Mouse (Mus musculus) olfactory bulb, adult 2 months (tissue): ENCODE measurements around the gene Disc1. TPM values are rescaled to one million over a fixed set of nuclear protein-coding genes. Genes with fewer than 3 reads are reported as not detected.

Experiments used
- H3K27ac ChIP-seq: fragments of 200-500 bp; 2 replicates; pipeline ENCODE4 v1.5.1; 2012; ENCODE audit warnings: low read depth, low read length; ENCODE audit not compliant: insufficient read depth
- H3K4me1 ChIP-seq: fragments of 200-500 bp; 2 replicates; pipeline ENCODE4 v1.6.1; 2012; ENCODE audit warnings: low read length; ENCODE audit not compliant: control insufficient read depth, insufficient read depth
- H3K4me3 ChIP-seq: fragments of 200-500 bp; 2 replicates; pipeline ENCODE4 v1.5.1; 2012; ENCODE audit warnings: mild to moderate bottlenecking, low read depth, low read length, moderate library complexity; ENCODE audit not compliant: insufficient read depth
- CTCF ChIP-seq: fragments of 200-500 bp; IDR thresholded peaks from 2 replicates; pipeline ENCODE4 v1.5.1; 2012; ENCODE audit warnings: low read depth, mild to moderate bottlenecking, low read length, moderate library complexity; ENCODE audit not compliant: insufficient read depth
- POLR2A ChIP-seq: fragments of 200-500 bp; IDR thresholded peaks from 2 replicates; pipeline ENCODE4 v1.6.1; 2012; ENCODE audit warnings: mild to moderate bottlenecking, low read depth, low read length, moderate library complexity; ENCODE audit not compliant: insufficient read depth
- WGBS: fragments of 180-500 bp; shearing (Covaris S2); methylation state at CpG from one replicate; pipeline ENCODE4 v1.1.7; 2018; 5-methylcytosine and 5-hydroxymethylcytosine counted together
- polyA plus RNA-seq: library from polyadenylated mRNA; stranded (reverse); fragments of >200 nt; gene quantifications from 2 replicates; pipeline ENCODE4 v1.2.4, GENCODE M21; 2012; ENCODE audit warnings: low replicate concordance; ENCODE audit not compliant: missing spikeins, insufficient read depth, insufficient read length

Disc1 gene
- polyA plus RNA-seq, 1 experiment = not detected

DNA sequence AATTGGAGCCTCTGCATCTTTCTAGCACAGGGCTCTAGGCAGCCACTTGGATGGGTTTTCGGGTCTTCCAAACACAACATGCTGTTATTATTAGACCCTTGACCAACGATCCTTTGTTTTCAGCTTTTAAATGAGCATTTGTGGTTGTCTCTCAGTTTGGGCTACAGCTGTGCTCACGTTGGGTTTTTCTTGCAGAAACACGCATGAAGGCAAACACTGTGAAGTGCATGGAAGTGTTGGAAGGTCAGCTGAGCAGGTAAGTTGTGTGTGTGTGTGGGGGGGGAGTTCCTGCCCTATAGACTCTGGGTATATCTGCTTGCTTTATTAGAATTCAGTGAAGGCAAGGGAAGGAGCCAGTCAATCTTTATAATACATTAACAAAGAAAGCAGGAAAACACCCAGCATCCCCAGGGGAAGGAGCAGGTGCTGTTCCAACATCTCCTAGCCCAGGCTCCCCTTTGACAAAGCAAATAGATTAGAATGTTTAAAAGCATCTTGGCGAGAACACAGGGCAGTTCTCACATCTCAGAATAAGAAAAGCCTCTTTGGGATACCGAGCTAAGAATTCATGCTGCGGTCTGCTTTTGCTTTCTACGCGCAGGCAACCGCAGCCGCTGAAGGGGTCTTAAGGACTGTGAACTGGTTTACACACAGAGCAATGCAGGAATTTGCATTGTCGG lies 164.0 kb downstream of the Disc1 start:
- 22% methylated on average over 12 of the region's 12 CpGs for WGBS
- TF ChIP-seq POLR2A (no peak), CTCF (no peak)
- Histone ChIP-seq H3K4me1 (peaks cover 9% of the 10 kb centered on the region), H3K27ac (no peak overlapping the region), H3K4me3 (no peak overlapping the region)

DNA sequence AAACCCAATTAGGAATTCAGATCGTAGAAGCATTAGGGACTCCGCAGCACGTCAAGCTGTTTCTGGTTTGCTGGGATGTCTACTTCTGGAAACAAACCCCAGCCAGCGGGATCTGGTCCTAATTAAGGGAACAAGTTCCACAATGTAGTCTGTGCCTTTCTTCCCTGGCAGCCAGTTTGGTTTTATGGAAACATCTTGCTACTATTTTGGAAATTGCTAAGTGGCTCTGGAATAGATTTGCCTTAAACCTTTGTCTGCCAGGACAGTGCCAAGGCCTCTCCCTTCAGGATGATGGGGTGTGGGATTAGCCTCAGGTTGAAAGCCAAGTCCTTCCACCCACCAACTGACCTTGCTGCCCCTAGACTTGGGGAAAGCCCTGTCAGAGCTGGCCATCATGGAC lies 164.7 kb downstream of the Disc1 start:
- TF ChIP-seq CTCF = no peak
- TF ChIP-seq POLR2A = no peak
- H3K4me3 ChIP-seq = no peak overlapping the region
- H3K27ac ChIP-seq = no peak overlapping the region
- WGBS = 24% methylated on average over 4 of the region's 4 CpGs
- peaks cover 13% of the 10 kb centered on the region for H3K4me1 ChIP-seq

DNA sequence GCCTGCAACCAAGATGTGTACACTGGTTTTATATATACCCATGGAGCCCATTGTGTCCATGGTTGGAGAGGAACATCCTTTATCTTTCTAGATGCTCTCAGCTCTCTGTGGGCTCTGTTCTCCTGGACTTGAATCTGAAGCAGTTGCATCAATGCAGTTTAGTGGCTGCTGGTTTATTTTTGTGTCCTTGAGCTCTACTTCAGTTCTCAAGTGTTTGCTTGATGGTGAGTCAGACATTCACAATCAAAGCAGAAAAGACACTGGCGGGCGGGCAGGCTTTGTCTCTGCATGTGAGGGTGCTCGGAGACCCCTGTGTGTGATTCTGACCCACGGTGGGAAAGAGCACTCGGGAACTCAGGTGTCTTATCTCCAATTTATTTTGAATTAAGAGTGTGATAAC lies 166.6 kb downstream of the Disc1 start:
- Histone ChIP-seq H3K4me1 (peaks cover 18% of the 10 kb centered on the region), H3K27ac (no peak overlapping the region), H3K4me3 (no peak overlapping the region)
- TF ChIP-seq POLR2A = no peak
- TF ChIP-seq CTCF = no peak
- WGBS = 74% methylated on average over 5 of the region's 5 CpGs

DNA sequence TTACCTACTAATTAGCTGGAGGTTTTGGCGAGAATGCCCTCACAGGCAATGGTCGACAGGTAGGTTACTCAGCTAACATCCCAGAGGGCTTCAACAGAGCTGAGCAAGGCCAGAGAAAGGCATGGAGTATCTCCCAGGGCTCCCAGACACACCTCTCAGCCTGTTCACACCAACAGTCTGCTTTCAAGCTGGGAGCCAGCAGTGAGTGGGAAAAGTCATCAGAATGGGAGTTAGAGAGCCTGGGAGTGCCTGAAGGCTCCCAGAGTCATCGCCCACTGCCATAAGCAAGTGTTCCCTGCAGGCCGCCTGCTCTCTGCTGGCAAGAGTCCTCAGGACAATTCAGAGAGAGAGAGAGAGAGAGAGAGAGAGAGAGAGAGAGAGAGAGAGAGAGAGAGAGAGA lies 167.1 kb downstream of the Disc1 start:
- H3K4me1 ChIP-seq = peaks cover 18% of the 10 kb centered on the region
- WGBS = 83% methylated on average over 4 of the region's 4 CpGs
- H3K27ac ChIP-seq = no peak overlapping the region
- no peak for TF ChIP-seq CTCF
- no peak for TF ChIP-seq POLR2A
- no peak overlapping the region for H3K4me3 ChIP-seq

DNA sequence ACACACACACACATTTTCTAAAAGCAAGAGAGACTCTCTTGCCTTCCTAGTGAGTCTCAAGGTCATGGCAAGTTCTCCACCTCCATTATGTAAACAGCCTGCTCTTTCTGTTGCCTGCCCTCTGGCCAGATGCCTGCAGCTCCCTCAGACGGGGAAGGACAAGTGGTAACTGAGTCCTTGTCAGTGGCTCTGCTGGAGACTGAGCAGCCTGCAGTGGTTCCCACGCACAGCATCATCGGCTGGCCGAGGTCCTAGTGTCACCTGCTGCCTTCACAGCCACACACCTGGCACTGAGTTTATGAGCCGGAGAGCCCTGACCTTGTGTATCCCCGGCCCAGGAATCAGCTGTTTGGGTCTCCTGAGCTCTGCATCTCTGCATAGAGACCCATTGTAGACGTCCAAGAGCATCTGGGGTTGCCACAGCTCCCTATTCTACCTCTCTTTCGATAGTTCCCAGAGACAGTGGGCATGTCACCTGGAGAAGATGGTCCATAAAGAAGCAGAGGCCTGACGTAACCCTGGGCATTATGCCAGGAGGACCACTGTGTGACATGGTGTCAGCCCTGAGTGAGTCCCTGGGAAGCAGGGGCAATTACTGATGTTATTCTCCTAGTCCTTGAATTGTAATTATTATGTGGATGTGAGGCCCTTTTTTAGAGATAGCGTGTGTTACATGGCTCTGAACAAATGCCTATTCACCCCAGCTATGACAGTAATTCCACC lies 169.2 kb downstream of the Disc1 start:
- WGBS = 72% methylated on average over 10 of the region's 10 CpGs
- TF ChIP-seq CTCF (no peak), POLR2A (no peak)
- H3K27ac ChIP-seq = no peak overlapping the region
- peaks cover 29% of the 10 kb centered on the region for H3K4me1 ChIP-seq
- H3K4me3 ChIP-seq = no peak overlapping the region

DNA sequence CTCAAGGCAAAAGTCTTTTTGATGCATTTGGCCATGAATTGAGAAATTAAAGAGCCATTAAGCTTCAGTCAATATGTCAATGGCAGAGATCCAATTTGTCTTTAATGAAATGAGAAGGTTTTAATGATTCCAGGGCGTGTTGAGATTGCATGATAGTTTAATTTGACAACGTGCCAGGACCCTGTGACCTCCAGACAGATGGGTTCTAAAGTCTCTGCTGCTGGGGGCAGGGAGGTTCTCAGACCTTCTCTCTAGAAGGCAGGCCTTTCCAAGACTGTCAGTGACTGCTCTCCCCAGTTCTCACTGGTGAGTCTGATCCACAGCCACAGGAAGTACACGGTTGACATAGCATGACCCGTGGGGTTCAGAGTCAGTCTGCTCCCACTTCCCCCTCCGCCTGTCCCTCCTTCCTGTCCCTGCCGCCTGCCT lies 170.3 kb downstream of the Disc1 start:
- TF ChIP-seq CTCF (no peak), POLR2A (no peak)
- 82% methylated on average over 6 of the region's 6 CpGs for WGBS
- Histone ChIP-seq H3K4me1 (peaks cover 27% of the 10 kb centered on the region), H3K4me3 (no peak overlapping the region), H3K27ac (no peak overlapping the region)

DNA sequence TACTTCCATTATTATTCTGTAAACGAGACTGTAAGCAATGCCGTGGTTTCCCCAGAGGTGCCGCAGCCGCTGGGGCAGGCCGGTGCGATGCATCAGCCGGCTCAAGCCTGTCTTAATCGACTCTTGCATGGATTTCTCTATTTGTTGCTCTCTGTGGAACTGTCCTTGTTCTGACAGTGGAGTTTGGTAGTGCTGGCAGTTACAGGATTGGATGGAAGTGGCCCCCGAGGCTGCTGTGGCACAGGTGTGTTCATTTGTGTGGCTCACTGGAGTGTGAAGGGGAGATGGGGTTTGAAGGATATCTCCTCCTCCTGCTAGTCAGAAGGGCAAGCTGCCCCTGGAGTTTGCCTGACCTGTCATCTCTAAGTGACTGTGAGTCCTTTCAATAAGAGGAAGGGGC lies 171.3 kb downstream of the Disc1 start:
- Histone ChIP-seq H3K27ac (no peak overlapping the region), H3K4me3 (no peak overlapping the region), H3K4me1 (peaks cover 27% of the 10 kb centered on the region)
- TF ChIP-seq CTCF = no peak
- TF ChIP-seq POLR2A = no peak
- 93% methylated on average over 9 of the region's 9 CpGs for WGBS

DNA sequence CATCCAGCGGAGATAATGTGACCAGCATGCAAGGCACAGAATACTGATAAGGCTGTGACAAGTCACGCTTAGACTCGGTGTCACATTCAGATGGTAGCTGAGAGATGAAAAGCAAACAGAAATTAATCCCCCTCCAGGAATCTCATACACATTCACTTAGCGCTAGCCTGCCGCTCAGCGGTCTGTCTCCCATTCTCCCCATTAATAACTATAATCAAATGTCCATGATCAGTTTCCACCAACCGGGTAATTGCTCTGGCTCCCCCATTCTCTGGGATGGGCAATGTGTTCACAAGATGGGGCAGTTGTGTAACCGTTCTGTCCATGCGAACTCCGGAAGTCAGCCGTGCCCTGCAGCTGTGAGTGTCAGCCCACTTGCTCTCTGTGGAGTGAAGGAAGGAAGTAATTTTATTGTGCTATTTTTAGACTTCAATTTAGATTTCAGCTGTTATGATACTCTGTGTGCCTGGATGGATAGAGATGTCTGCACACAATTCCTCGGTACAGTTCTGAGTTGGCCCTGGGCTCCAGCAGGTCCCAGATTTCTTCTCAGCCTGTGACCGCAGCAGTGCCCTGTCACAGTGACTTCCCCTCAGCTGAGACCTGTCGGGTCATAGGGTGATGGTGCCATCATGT lies 173.1 kb downstream of the Disc1 start:
- H3K4me3 ChIP-seq = no peak overlapping the region
- peak overlapping the region; percentile 0; the same call in 1 of the 2 replicates for H3K27ac ChIP-seq
- WGBS = 43% methylated on average over 14 of the region's 14 CpGs
- H3K4me1 ChIP-seq = peaks cover 22% of the 10 kb centered on the region
- no peak for TF ChIP-seq CTCF

DNA sequence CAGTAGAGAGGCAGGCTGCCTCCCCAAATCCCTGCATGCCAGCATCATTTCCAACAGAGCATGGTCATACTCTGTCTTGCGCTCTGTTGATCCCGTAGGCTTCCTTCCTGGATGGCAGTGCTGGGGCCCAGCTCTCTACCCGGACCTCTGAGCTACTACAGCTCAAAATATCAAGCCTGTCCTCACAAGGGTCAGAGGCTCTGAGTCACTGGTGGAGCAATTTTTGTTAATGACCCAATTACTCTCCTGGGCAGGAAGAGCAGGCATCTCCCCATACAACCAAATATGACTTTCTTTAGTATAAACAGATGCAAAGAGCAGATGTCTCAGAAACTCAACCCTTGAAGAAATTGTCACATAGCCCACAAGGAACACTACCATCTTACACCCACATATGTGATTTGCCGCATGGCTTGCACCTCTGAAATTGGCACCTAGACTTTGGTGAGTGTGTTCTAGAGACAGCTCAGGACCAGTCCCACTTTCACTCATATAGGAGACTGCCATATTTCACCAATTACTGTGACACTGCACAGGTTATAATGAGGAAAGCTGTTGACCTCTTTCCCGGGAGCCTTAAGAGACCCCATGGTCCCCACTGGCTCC lies 176.6 kb downstream of the Disc1 start:
- Histone ChIP-seq H3K4me1 (peaks cover 15% of the 10 kb centered on the region), H3K4me3 (no peak overlapping the region), H3K27ac (no peak overlapping the region)
- TF ChIP-seq CTCF (no peak), POLR2A (no peak)
- 87% methylated on average over 5 of the region's 5 CpGs for WGBS
